Mouse (Mus musculus): ENCODE measurements at regions not wholly inside any gene's neighbourhood (a gene's known extent, or its start where the extent isn't known, plus 50 kb on each side); places are given as distances from the start of the nearest gene placed in this dataset.
A peak's percentile ranks its signal among the peaks of the same experiment; 100 is the strongest.

DNA sequence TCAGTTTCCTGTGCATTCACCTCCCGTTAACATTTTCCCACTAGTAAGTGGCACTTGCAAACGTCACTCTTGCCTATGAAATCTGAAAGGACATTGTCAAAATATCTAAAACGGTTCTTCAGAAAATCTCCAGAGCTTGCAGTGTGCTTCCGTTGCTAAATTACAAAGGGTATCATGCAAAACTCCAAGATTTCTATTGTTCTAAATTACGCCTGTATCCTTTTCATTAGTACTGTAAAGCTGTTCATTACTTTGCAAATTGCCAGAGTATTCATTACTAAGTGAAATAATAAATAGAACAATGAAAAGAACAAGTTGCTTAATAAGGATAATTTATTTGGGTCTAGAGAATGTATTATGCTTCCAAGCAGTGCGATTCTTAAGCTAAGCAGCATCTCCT, 78.2 kb upstream of the Ccser1 start:
- Histone ChIP-seq H3K36me3 (ENCODE audit: insufficient read depth, low read length) (no peaks in the 10 kb centered on the region), H3K27me3 (ENCODE audit: insufficient read depth, low read length) (no peaks in the 10 kb centered on the region), H3K4me3 (replicated peaks; ENCODE audit: low read length) (no peak overlapping the region), H3K4me1 (replicated peaks; ENCODE audit: low read depth, low read length) (peaks cover 15% of the 10 kb centered on the region), H3K9me3 (ENCODE audit: low read length) (no peaks in the 10 kb centered on the region)
- no peak for TF ChIP-seq POU5F1 (IDR thresholded peaks at IDR 0.05; ENCODE audit: borderline replicate concordance, low read length)
- TF ChIP-seq CTCF (conservative IDR thresholded peaks at IDR 0.05; ENCODE audit: low read length) = no peak
- no peak for TF ChIP-seq NANOG (IDR thresholded peaks at IDR 0.05; ENCODE audit: borderline replicate concordance, low read length)

DNA sequence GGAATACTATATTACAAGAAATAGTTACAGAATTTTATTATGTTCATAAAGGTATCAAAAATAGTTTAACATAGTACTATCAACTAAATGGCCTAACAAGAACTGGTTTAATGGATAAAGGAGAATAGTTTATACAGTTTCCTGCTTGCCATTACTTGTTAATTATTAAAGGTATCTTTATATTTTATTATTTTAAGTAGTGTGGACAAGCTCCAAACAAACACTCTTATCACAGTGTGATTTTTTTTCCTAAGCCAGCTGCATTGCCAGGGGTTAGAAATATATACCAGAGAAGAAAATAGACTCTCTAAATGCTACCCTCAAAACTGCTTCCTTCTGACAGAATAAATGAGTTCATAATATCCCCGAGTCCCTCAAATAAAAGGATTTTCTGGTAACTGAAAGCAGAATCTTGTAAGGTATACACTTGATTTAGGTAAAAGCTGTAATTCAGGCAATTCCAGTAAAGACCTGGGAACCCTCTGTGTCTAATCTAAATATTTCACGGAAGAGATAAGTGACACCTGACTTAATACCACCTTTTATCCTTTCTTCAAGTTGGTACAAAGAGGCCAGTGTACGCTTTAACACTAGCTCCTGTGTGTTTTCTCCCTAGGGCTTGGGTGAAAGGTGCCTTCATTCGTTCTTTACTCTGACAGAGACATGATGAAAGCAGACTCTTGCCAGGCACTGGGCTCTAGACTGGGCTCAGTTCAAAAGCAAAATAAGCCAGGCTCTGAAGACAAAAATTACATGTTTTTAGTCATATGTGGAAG, 76.5 kb upstream of the Ccser1 start:
- Histone ChIP-seq H3K4me1 (replicated peaks; ENCODE audit: low read depth, low read length) (peaks cover 15% of the 10 kb centered on the region), H3K27me3 (ENCODE audit: insufficient read depth, low read length) (no peaks in the 10 kb centered on the region), H3K36me3 (ENCODE audit: insufficient read depth, low read length) (no peaks in the 10 kb centered on the region), H3K4me3 (replicated peaks; ENCODE audit: low read length) (no peak overlapping the region), H3K9me3 (ENCODE audit: low read length) (no peaks in the 10 kb centered on the region)
- TF ChIP-seq POU5F1 (IDR thresholded peaks at IDR 0.05; ENCODE audit: borderline replicate concordance, low read length) (no peak), CTCF (conservative IDR thresholded peaks at IDR 0.05; ENCODE audit: low read length) (no peak), NANOG (IDR thresholded peaks at IDR 0.05; ENCODE audit: borderline replicate concordance, low read length) (no peak)

DNA sequence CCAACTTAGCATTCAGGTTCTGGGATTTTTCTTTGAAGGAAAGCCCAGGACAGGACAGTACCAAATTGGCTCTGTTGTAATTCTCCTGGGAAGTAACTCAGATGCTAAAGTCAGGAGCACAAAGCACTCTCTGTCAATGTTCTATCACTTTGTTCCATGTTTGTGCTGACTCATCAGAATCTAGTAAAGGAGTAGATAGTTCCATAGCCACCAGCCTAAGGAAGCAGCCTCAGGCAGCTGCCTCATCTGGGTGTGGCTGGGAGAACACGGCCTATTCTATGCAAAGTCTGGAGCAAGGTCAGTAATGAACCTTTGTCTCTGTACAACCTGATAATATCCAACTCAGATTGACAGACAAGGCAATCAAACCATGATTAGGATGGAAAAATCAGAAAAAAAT, 64.9 kb upstream of the Ccser1 start:
- Histone ChIP-seq H3K4me3 (replicated peaks; ENCODE audit: low read length) (no peak overlapping the region), H3K9me3 (ENCODE audit: low read length) (no peaks in the 10 kb centered on the region), H3K27me3 (ENCODE audit: insufficient read depth, low read length) (no peaks in the 10 kb centered on the region), H3K36me3 (ENCODE audit: insufficient read depth, low read length) (no peaks in the 10 kb centered on the region), H3K4me1 (replicated peaks; ENCODE audit: low read depth, low read length) (peaks cover 5% of the 10 kb centered on the region)
- TF ChIP-seq POU5F1 (IDR thresholded peaks at IDR 0.05; ENCODE audit: borderline replicate concordance, low read length) (no peak), CTCF (conservative IDR thresholded peaks at IDR 0.05; ENCODE audit: low read length) (no peak), NANOG (IDR thresholded peaks at IDR 0.05; ENCODE audit: borderline replicate concordance, low read length) (no peak)

DNA sequence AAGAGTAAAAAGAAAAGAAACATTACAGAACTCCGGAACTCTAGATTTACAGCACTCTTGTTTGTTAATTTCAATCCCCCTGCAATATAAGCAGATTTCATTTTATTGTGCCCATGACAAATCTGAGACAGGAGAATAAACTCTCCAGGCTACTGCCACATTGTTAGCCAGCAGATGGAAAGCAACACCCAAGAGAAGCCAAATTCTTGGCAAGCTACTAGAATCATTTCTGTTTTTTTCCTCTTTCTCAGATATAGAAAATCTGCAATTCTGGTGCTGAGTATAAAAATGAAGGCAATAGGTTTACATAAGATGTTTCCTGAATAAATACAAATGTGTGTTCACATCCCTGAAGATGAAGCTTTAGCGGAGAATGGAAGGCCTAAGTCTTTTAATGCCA, 60.5 kb upstream of the Ccser1 start:
- Histone ChIP-seq H3K4me3 (replicated peaks; ENCODE audit: low read length) (no peak overlapping the region), H3K27me3 (ENCODE audit: insufficient read depth, low read length) (no peaks in the 10 kb centered on the region), H3K36me3 (ENCODE audit: insufficient read depth, low read length) (no peaks in the 10 kb centered on the region), H3K9me3 (ENCODE audit: low read length) (no peaks in the 10 kb centered on the region), H3K4me1 (replicated peaks; ENCODE audit: low read depth, low read length) (peaks cover 5% of the 10 kb centered on the region)
- TF ChIP-seq CTCF (conservative IDR thresholded peaks at IDR 0.05; ENCODE audit: low read length) = no peak
- no peak for TF ChIP-seq NANOG (IDR thresholded peaks at IDR 0.05; ENCODE audit: borderline replicate concordance, low read length)
- no peak for TF ChIP-seq POU5F1 (IDR thresholded peaks at IDR 0.05; ENCODE audit: borderline replicate concordance, low read length)

DNA sequence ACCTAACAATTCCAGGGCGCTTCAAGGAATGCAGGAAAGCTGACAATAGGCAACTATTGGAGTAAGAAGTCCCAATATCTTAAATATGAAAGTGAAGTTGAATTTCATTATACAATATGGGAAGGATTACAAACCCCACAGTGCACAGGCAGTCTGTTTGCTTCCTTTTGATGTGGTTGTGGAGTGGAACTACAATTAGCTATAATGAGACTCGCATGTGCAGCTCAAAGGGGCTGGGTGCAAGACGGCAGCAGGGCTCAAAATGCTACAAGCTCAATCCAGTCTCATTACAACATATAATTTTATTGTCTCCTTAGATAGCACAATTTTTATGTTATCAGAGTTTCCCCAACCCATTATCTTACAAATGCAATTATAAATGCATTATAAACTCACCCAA, 54.7 kb upstream of the Ccser1 start:
- no peak overlapping the region for H3K4me3 ChIP-seq (replicated peaks; ENCODE audit: low read length)
- TF ChIP-seq CTCF (conservative IDR thresholded peaks at IDR 0.05; ENCODE audit: low read length) (no peak), NANOG (IDR thresholded peaks at IDR 0.05; ENCODE audit: borderline replicate concordance, low read length) (no peak), POU5F1 (IDR thresholded peaks at IDR 0.05; ENCODE audit: borderline replicate concordance, low read length) (no peak)
- H3K4me1 ChIP-seq (replicated peaks; ENCODE audit: low read depth, low read length) = no peaks in the 10 kb centered on the region; the same call in 1 of the 2 replicates

DNA sequence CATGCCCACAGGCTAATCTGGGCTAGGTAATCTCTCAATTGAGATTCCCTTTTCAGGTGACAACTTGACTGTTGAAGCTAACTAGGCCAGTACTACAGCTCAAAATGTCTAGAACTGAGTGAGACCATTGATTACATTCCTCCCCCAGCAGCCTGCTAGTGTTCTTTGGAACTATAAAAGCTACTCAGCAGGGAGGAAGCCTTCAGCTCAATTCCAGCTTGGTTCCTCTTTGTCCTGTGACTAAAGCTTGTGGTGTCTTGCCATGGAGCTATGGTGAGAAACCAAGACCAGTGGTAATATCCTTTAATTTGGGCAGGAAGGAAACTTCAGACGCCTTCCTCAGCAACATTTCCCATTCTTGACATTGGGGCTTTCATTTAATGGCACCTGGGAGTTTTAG, 52.9 kb upstream of the Ccser1 start:
- Histone ChIP-seq H3K9me3 (ENCODE audit: low read length) (no peaks in the 10 kb centered on the region; the same call in 1 of the 2 replicates), H3K36me3 (ENCODE audit: insufficient read depth, low read length) (no peaks in the 10 kb centered on the region), H3K4me1 (replicated peaks; ENCODE audit: low read depth, low read length) (no peaks in the 10 kb centered on the region; the same call in 1 of the 2 replicates), H3K27me3 (ENCODE audit: insufficient read depth, low read length) (no peaks in the 10 kb centered on the region), H3K4me3 (replicated peaks; ENCODE audit: low read length) (no peak overlapping the region)
- TF ChIP-seq CTCF (conservative IDR thresholded peaks at IDR 0.05; ENCODE audit: low read length) = no peak
- TF ChIP-seq NANOG (IDR thresholded peaks at IDR 0.05; ENCODE audit: borderline replicate concordance, low read length) = 0 out of 2 replicates have a peak, but pooled peaks have one; percentile 6
- no peak for TF ChIP-seq POU5F1 (IDR thresholded peaks at IDR 0.05; ENCODE audit: borderline replicate concordance, low read length)

More for the DNA sequence above, 54.7 kb upstream of the Ccser1 start:
- H3K27me3 ChIP-seq (ENCODE audit: insufficient read depth, low read length) = no peaks in the 10 kb centered on the region
- no peaks in the 10 kb centered on the region for H3K36me3 ChIP-seq (ENCODE audit: insufficient read depth, low read length)
- no peaks in the 10 kb centered on the region; the same call in 1 of the 2 replicates for H3K9me3 ChIP-seq (ENCODE audit: low read length)

DNA sequence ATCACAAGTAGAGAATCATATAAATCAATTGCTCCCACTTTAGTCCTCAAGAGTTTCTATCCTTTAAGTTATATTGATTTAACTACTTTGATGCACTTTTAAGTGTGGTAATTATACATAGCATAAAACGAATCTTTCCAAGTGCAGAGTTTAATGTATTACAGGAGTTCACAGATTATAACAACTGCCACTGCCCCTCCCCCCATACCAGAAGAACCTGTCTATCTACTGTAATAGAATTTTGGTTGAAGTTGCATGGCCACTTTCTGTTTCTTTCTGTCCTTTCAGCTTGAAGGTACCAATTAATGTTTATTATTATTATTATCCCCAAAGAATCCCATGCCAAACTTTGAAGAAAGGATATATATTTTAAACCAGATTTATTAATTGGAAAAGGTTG, 51.9 kb upstream of the Ccser1 start:
- H3K36me3 ChIP-seq (ENCODE audit: insufficient read depth, low read length) = no peaks in the 10 kb centered on the region
- no peaks in the 10 kb centered on the region; the same call in 1 of the 2 replicates for H3K9me3 ChIP-seq (ENCODE audit: low read length)
- H3K4me3 ChIP-seq (replicated peaks; ENCODE audit: low read length) = no peak overlapping the region
- H3K27me3 ChIP-seq (ENCODE audit: insufficient read depth, low read length) = no peaks in the 10 kb centered on the region
- H3K4me1 ChIP-seq (replicated peaks; ENCODE audit: low read depth, low read length) = no peaks in the 10 kb centered on the region; the same call in 1 of the 2 replicates
- no peak for TF ChIP-seq POU5F1 (IDR thresholded peaks at IDR 0.05; ENCODE audit: borderline replicate concordance, low read length)
- TF ChIP-seq NANOG (IDR thresholded peaks at IDR 0.05; ENCODE audit: borderline replicate concordance, low read length) = no peak
- no peak for TF ChIP-seq CTCF (conservative IDR thresholded peaks at IDR 0.05; ENCODE audit: low read length)
